Mouse (Mus musculus): ENCODE results near the gene Slc22a5. TPM values are rescaled to one million over a fixed set of nuclear protein-coding genes. Genes with fewer than 3 reads are reported as not detected.

Slc22a5 gene
- polyA plus RNA-seq, 1 experiment from 2014 or later: 9.4 TPM

DNA sequence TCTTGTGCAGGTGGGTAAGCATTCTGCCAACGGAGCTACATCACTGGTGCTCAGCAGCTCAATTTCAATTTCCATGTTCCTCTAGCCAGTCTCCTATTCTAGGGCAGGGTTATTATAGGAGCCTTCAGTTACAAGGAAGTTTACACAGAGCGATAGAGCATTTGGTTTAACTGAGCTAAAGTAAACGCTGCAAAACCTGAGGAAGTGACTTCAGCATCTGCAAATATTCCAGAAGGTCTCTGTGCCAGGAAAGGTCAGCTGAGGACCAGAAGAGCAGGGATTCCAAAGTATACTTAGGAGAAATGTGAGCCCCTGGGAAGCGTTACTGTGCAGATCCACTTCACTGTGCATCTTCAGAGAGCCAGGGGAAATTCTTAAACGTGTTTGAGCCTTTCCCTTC is 37.8 kb downstream of the Slc22a5 start:
- H3K4me2 ChIP-seq (replicated peaks; ENCODE audit: low read depth): no peak overlapping the region
- DNase-seq (ENCODE audit: low spot score) (peak; percentile 48), ATAC-seq (ENCODE audit: low FRiP score, low TSS enrichment) (peak; percentile 57)

DNA sequence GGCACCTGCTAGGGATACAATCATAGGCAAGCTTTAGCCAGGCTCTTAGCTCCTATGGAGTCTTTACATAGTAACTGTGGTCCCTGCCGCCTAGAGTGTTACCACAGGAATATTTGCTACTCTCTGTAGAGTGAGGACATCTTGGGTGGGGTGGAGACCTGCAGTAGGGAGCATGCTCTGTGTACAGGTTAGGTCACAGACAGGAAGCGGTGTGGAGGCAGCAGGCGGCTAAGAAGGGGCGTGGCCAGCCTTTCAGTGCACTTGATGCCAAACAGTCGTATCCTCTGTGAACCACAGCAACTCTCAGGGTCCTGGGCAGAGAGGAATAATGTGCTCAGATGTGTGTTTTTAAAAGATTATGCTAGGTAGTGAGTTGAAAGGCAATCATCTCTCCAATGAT is 39.7 kb downstream of the Slc22a5 start:
- H3K4me2 ChIP-seq (replicated peaks; ENCODE audit: low read depth): no peak overlapping the region
- ATAC-seq (ENCODE audit: low FRiP score, low TSS enrichment): peak; percentile 60; the same call in 1 of the 2 replicates
- 45% methylated on average over 5 of the region's 5 CpGs for WGBS

More for the DNA sequence above, 37.8 kb downstream of the Slc22a5 start:
- H3K9ac ChIP-seq (ENCODE audit: low read length): no peak overlapping the region
- H3K4me1 ChIP-seq (replicated peaks; ENCODE audit: control insufficient read depth, insufficient read depth): 0 out of 2 replicates have a peak, but pooled peaks cover 4% of the 10 kb centered on the region
- WGBS: 7% methylated on average over 5 of the region's 5 CpGs
- H3K27ac ChIP-seq (replicated peaks): peak overlapping the region; percentile 18; the same call in 1 of the 2 replicates
- no peaks in the 10 kb centered on the region for H3K27me3 ChIP-seq (ENCODE audit: control insufficient read depth, insufficient read depth, low read length)
- TF ChIP-seq CTCF (IDR thresholded peaks at IDR 0.05; ENCODE audit: low read depth) (no peak), EP300 (optimal IDR thresholded peaks at IDR 0.05) (no peak)
- no peaks in the 10 kb centered on the region for H3K9me3 ChIP-seq (ENCODE audit: control insufficient read depth, low read length)
- H3K36me3 ChIP-seq (ENCODE audit: control insufficient read depth, insufficient read depth, low read length): no peaks in the 10 kb centered on the region
- H3K4me3 ChIP-seq (ENCODE audit: low read depth, low read length): no peak overlapping the region

DNA sequence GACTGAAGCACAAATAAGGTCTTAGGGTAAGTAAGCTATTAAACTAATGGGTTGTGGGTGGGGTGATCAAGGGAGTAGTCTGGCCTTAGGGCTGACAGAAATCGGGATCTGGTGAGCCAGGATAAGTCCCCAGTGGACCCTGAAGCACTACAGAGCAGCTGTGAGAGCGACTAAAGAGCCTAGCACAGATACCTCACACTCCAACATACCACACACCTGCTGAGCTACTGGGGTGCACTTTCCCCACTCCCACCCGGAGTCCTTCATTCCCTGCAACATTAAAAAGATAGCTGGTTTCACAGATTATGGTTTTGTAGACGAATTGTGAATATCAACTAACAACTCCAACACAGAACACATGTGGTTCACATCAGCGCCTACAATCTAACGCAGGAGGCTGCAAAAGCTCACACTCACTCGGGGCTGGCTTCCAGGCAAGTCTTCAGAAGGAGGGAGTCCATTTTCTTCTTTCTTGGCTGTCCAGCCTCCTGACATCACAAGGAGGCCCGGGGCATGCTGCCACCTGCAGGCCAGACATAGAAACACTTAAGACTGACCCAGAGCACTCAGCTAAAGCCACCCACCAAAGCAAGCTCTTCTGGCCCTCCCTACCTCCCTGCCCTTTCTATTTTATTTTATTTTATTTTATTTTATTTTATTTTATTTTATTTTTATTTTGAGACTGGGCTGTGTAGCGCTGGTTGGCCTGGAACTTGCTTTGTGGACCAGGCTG is 41.7 kb downstream of the Slc22a5 start:
- Histone ChIP-seq H3K9ac (ENCODE audit: low read length) (no peak overlapping the region), H3K9me3 (ENCODE audit: control insufficient read depth, low read length) (no peaks in the 10 kb centered on the region), H3K4me2 (replicated peaks; ENCODE audit: low read depth) (no peak overlapping the region), H3K36me3 (ENCODE audit: control insufficient read depth, insufficient read depth, low read length) (no peaks in the 10 kb centered on the region), H3K4me1 (replicated peaks; ENCODE audit: control insufficient read depth, insufficient read depth) (0 out of 2 replicates have a peak, but pooled peaks cover 4% of the 10 kb centered on the region), H3K27ac (replicated peaks) (0 out of 2 replicates have a peak overlapping the region, but pooled peaks have one; percentile 9), H3K27me3 (ENCODE audit: control insufficient read depth, insufficient read depth, low read length) (no peaks in the 10 kb centered on the region), H3K4me3 (ENCODE audit: low read depth, low read length) (no peak overlapping the region)
- TF ChIP-seq CTCF (IDR thresholded peaks at IDR 0.05; ENCODE audit: low read depth): peak; percentile 90
- TF ChIP-seq EP300 (optimal IDR thresholded peaks at IDR 0.05): no peak
- WGBS: 34% methylated on average over 9 of the region's 9 CpGs
- ATAC-seq (ENCODE audit: low FRiP score, low TSS enrichment) (peak; percentile 82), DNase-seq (ENCODE audit: low spot score) (peak; percentile 86)

More for the DNA sequence above, 39.7 kb downstream of the Slc22a5 start:
- H3K4me1 ChIP-seq (replicated peaks; ENCODE audit: control insufficient read depth, insufficient read depth): 0 out of 2 replicates have a peak, but pooled peaks cover 4% of the 10 kb centered on the region
- no peak overlapping the region for H3K4me3 ChIP-seq (ENCODE audit: low read depth, low read length)
- no peak for TF ChIP-seq EP300 (optimal IDR thresholded peaks at IDR 0.05)
- TF ChIP-seq CTCF (IDR thresholded peaks at IDR 0.05; ENCODE audit: low read depth): no peak
- no peaks in the 10 kb centered on the region for H3K36me3 ChIP-seq (ENCODE audit: control insufficient read depth, insufficient read depth, low read length)
- no peak overlapping the region for H3K9ac ChIP-seq (ENCODE audit: low read length)
- no peak overlapping the region for H3K27ac ChIP-seq (replicated peaks)
- peak; percentile 57 for DNase-seq (ENCODE audit: low spot score)
- no peaks in the 10 kb centered on the region for H3K27me3 ChIP-seq (ENCODE audit: control insufficient read depth, insufficient read depth, low read length)
- H3K9me3 ChIP-seq (ENCODE audit: control insufficient read depth, low read length): no peaks in the 10 kb centered on the region

DNA sequence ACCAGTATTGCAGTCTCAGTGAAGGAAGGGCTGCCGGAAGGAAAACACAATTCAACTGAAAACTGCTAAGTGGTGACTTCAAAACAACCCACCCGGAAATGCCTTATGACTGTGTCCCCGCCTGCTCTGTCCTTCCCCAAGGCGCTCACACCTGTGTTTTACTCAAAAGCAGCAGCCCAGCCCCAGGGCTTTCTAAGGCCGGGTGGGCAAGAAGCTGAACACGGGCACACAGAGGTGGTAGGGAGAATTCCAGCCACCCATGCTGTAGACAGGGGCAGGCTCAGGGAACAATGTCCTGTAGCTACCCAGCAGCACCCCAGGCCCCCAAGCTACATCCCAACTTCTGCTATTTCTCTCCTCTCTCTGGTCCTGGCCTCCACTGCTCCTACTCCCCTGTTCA is 45.8 kb downstream of the Slc22a5 start:
- Histone ChIP-seq H3K27me3 (ENCODE audit: control insufficient read depth, insufficient read depth, low read length) (no peaks in the 10 kb centered on the region), H3K9me3 (ENCODE audit: control insufficient read depth, low read length) (no peaks in the 10 kb centered on the region), H3K4me1 (replicated peaks; ENCODE audit: control insufficient read depth, insufficient read depth) (no peaks in the 10 kb centered on the region), H3K27ac (replicated peaks) (no peak overlapping the region), H3K4me3 (ENCODE audit: low read depth, low read length) (no peak overlapping the region), H3K36me3 (ENCODE audit: control insufficient read depth, insufficient read depth, low read length) (no peaks in the 10 kb centered on the region), H3K4me2 (replicated peaks; ENCODE audit: low read depth) (no peak overlapping the region), H3K9ac (ENCODE audit: low read length) (no peak overlapping the region)
- DNase-seq (ENCODE audit: low spot score) (no peak), ATAC-seq (ENCODE audit: low FRiP score, low TSS enrichment) (no peak)
- 74% methylated on average over 6 of the region's 6 CpGs for WGBS
- TF ChIP-seq EP300 (optimal IDR thresholded peaks at IDR 0.05): no peak

DNA sequence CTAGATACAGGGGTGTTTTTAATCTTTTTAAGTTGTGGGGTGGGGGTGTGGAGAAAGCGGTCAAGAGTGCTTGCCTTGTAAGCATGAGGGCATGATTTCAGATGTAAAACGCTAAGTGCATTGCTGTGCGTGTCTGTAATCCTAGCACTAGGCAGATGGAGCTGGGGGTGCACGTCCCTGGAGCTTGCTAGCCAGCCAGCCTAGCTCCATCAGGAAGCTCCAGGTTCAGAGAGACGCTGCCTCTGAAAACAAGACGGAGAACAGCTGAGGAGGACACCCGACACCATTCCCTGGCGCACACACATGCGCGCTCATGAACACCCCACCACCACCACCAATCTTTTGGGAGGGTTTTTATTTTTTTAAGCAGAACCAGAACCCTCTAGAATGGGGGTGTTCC is 48.4 kb downstream of the Slc22a5 start:
- ATAC-seq (ENCODE audit: low FRiP score, low TSS enrichment) (no peak), DNase-seq (ENCODE audit: low spot score) (no peak)
- Histone ChIP-seq H3K9me3 (ENCODE audit: control insufficient read depth, low read length) (no peaks in the 10 kb centered on the region), H3K4me1 (replicated peaks; ENCODE audit: control insufficient read depth, insufficient read depth) (0 out of 2 replicates have a peak, but pooled peaks cover 3% of the 10 kb centered on the region), H3K36me3 (ENCODE audit: control insufficient read depth, insufficient read depth, low read length) (no peaks in the 10 kb centered on the region), H3K4me2 (replicated peaks; ENCODE audit: low read depth) (no peak overlapping the region), H3K9ac (ENCODE audit: low read length) (no peak overlapping the region), H3K27ac (replicated peaks) (no peak overlapping the region), H3K27me3 (ENCODE audit: control insufficient read depth, insufficient read depth, low read length) (no peaks in the 10 kb centered on the region), H3K4me3 (ENCODE audit: low read depth, low read length) (no peak overlapping the region)
- no peak for TF ChIP-seq EP300 (optimal IDR thresholded peaks at IDR 0.05)
- no peak for TF ChIP-seq CTCF (IDR thresholded peaks at IDR 0.05; ENCODE audit: low read depth)
- WGBS: 72% methylated on average over 10 of the region's 10 CpGs

DNA sequence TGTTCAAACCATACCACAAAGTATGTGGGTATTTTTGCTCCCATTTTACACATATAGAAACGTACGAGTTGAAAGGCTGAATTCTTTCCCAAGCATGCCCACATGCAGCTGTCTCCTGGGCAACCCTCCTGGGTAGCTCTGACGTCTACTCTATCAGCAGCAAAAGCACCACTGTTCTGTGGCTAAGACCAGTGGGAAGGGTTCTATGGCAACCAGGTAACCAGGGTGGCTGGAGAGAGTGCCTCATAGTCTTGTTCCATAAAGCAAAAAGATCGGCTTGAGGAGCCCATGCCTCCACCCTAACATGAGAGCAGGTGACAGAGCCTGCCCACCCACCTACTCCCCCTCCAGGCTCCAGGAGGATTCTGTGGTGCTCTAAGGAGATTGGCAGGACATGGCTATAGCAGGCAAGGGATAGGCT is 49.3 kb downstream of the Slc22a5 start:
- no peak overlapping the region for H3K9ac ChIP-seq (ENCODE audit: low read length)
- TF ChIP-seq EP300 (optimal IDR thresholded peaks at IDR 0.05): no peak
- TF ChIP-seq CTCF (IDR thresholded peaks at IDR 0.05; ENCODE audit: low read depth): no peak
- no peak overlapping the region for H3K4me2 ChIP-seq (replicated peaks; ENCODE audit: low read depth)
- ATAC-seq (ENCODE audit: low FRiP score, low TSS enrichment) (no peak), DNase-seq (ENCODE audit: low spot score) (no peak)
- H3K9me3 ChIP-seq (ENCODE audit: control insufficient read depth, low read length): no peaks in the 10 kb centered on the region
- H3K27ac ChIP-seq (replicated peaks): no peak overlapping the region
- H3K36me3 ChIP-seq (ENCODE audit: control insufficient read depth, insufficient read depth, low read length): no peaks in the 10 kb centered on the region
- H3K4me1 ChIP-seq (replicated peaks; ENCODE audit: control insufficient read depth, insufficient read depth): 0 out of 2 replicates have a peak, but pooled peaks cover 3% of the 10 kb centered on the region
- no peaks in the 10 kb centered on the region for H3K27me3 ChIP-seq (ENCODE audit: control insufficient read depth, insufficient read depth, low read length)
- no peak overlapping the region for H3K4me3 ChIP-seq (ENCODE audit: low read depth, low read length)
- WGBS: 70% methylated on average over 4 of the region's 4 CpGs
